Mouse (Mus musculus) T-helper 1 cell (primary cell): ENCODE data around the gene Thoc5.

Experiments
- in situ Hi-C: fragments of 300-600 bp; cut with MboI, MseI; formaldehyde crosslinking; loops from one replicate; pipeline ENCODE4 v1.15.1; 2025; ENCODE audit warnings: high pct_unique_total_duplicates

Thoc5 gene

GRCm38 (mm10) chr11:4894848-4895816, at the start of gene Thoc5:
Thoc5 (plus strand) TSS chr11:4895320.
- in situ Hi-C loops, result no loop called here

GRCm38 (mm10) chr11:4848483-4849248, 46.5 kb upstream of the Thoc5 start:
- in situ Hi-C loops, result no loop called here

- in situ Hi-C loops, result no loop called here
Measured at GRCm38 (mm10) chr11:4849258-4849943, 45.7 kb upstream of the Thoc5 start, which contains the start of gene Nf2. Nf2 (minus strand) TSS chr11:4849536.

- in situ Hi-C loops, result no loop called here
Measured at GRCm38 (mm10) chr11:4850404-4850803, 44.7 kb upstream of the Thoc5 start.

- in situ Hi-C loops, result no loop called here
Measured at GRCm38 (mm10) chr11:4853021-4853420, 42.1 kb upstream of the Thoc5 start.

DNA sequence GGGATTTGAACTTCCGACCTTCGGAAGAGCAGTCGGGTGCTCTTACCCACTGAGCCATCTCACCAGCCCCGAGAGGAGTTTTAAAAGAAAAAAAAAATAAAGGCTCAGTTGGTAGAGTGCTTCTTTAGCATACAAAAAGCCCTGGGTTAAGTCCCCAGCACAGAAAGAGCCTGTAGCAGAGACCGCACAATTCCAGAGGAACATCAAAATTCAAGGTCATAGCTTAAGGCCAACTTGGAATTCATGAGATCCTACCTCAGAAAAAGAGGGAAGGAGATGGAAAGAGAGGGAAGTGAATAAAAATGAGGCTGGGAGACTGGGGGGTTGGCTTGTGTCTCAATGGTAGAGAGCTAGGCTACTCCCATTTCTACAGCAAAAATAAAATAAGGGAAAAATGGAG, 40.9 kb upstream of the Thoc5 start:
- in situ Hi-C loops, result no loop called here

GRCm38 (mm10) chr11:4858416-4858815, 36.7 kb upstream of the Thoc5 start:
- in situ Hi-C loops, result no loop called here

DNA sequence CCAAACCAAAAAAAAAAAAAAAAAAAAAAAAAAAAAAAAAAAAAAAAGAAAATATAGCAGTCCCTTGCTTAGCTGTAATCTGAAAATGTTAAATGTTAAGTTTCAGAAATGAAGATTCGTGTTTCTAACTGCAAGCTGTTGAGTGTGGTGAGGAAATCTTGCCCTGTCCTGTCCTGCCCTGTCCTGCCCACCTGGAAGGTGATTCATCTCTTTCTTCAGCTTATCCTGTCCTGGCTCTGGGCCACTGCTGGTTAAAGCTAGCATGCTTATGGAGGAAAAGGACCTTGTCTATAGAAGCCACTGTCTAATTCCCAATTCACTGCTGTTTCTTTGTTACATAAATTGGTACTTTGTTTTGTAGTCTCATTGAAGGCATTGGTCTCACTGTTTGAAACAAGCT, 34.1 kb upstream of the Thoc5 start:
- in situ Hi-C loops, result no loop called here

DNA sequence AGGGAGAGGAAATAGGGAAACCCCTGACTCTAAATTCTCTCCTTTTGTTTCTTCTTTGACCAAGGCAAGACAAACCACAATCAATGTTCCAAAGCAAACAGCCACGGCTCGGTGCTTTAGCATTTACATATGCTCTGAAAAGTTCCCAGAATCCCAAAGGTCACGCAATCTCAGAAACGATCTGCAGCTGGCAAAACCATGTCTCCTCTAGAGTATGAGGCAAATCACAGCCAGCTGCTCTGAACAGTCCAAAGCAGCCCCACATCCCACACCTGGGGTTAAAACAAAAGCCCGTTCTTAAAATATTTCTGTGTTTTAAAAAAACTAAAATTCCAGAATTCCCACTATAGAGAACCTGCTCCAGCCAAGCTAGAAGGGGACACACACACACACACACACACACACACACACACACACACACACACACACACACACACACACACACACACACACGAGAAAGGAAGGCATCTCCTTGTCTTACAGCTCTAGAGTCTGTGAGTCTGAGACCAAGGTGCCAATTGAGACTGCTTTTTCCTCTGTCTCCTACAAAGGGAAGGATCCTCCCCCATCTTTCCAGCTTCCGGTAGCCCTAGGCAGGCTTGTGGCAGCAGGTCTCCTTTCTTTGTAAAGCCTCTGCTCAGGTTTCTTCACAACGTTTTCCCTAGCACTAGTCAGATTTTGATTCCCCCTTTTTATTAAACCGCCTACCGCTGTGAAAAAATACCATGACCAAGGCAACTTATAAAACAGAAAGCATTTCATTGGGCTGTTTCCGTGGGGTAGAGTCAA, 33.1 kb upstream of the Thoc5 start:
- in situ Hi-C loops, result no loop called here

GRCm38 (mm10) chr11:4862730-4863129, 32.4 kb upstream of the Thoc5 start:
- in situ Hi-C loops, result no loop called here

DNA sequence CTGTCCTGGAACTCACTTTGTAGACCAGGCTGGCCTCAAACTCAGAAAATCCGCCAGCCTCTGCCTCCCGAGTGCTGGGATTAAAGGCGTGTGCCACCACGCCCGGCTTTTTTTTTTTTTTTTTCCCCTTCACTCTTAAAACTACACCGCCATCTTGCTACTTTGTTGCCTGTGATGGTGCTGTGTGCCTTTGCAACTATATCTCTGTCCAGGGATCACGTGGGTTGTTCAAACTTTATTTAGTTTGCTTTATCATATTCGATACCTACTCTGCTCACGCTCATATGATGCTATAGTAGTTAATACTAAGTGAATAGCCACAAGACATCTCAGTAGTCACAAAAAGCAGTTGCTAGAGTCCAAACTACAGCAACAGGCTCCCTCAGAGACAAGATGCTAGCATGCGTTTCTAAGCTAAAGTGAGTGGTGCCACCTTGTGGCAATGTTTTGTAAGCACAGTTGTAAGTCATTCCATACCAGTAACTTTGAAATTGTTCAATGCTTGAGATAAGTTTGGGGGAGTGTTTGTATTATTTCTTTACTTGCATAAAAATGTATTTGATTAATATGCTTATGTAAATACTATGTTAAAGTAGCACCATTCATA, 29.4 kb upstream of the Thoc5 start:
- in situ Hi-C loops, result no loop called here

DNA sequence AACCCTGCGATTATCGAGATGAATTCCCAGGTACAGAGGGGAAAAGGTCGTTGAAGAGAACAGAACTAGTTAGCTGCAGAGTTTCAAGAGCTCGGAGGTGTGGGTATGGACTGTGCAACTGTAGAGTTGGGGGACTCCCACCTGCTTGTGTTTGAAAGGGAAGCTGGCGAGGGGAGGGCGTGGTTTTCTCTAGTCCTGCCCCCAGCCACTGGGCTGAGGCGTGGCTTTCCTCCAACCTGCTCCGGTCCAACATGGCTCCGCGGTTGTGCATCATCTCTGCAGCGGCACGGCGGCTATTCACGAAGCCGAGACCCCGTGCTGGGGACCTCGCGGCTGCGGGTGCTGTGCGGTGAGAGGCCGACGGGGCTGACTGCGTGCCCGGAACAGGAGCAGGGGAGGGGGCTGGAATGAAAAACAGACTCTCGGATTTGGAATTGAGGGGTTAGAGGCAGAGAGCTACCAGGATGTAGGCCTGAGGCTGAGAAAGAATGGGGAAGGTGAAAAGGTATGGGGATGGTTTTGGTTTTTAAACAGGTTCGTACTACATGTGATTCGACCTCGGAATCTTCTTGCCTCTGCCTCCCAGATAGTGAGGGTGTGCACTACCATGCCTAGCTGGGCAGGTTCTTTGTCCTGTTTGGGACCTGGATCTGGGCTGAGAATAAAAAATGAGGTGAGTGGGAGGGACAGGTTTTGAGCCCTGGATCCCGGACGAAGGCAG, 21.2 kb upstream of the Thoc5 start, which contains the start of gene Nipsnap1:
Gene Nipsnap1, plus strand, starts transcription at position 197 of the 721 bp plus-strand sequence.
- in situ Hi-C loops, result no loop called here

- in situ Hi-C loops, result no loop called here
Measured at GRCm38 (mm10) chr11:4874551-4874950, 20.6 kb upstream of the Thoc5 start.

DNA sequence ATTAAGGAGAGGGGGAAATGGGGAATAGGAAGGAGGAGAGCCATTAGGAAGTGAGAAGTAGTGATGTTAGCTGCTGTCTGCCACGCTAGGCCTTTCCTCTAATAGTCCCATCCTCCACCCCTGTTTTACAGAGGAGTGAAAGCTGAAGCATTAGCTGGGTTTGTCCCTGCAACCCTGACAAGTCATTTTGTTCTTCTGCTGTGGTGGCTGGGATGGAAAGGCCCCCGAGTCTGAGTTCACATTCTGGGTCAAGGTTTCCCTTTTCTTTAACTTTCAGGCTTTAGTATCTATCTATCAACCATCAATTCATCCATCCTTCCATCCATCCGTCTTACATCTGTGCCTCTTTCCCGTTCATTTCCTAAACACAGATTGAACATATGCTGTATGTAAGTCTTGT, 14.0 kb upstream of the Thoc5 start:
- in situ Hi-C loops, result no loop called here

DNA sequence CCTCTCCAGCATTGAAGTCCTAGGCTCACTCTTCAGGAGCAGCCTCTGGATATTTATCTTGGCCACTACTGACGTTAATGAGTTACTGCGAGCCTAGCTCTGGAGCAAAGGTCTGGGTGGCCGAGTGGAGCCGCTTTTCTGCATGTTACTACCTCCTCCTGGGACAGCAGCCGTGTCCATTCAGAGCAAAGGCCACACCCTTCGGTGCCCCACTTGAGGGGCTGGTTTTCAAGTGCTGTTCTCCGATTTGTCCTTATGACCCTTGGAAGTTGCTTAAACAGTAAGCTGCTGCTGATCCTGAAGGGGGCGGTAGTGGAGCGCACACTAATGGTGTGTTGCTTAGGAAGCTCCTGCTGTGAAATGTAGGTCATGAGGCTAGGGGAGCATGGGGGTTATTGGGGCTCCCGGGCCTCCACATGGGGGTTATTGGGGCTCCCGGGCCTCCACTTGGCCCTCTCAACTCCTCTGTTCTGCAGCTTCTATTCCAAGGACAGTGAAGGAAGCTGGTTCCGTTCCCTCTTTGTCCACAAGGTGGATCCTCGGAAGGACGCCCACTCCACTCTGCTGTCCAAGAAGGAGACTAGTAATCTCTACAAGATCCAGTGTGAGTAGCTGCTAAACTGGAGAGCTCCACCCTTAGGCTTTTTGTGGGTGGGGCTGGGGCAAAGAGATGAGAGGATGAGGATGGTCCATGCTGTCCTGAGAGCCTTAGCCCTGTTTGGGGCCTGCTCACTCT, 12.1 kb upstream of the Thoc5 start:
- in situ Hi-C loops, result no loop called here

DNA sequence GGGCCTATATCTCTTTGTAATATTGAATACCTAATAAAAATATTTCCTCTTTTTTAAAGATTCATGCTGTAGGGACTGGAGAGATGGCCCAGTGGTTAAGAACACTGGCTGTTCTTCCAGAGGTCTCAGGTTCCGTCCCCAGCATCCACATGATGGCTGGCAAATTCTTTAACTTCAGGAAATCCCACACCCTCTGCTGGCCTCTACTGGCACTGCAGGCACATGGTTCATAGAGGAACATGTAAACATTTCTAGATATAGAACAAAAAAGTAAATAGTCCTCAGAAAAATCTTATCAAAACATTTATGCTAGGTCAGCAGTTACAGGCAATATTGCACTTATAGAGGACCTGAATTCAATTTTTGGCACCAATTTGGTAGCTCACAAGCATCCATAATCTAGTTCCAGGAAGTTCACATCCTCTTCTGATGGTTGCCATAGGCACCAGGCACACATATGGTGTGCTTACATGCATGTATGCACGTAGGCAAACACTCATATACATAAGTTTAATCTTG, 9.7 kb upstream of the Thoc5 start:
- in situ Hi-C loops, result no loop called here

DNA sequence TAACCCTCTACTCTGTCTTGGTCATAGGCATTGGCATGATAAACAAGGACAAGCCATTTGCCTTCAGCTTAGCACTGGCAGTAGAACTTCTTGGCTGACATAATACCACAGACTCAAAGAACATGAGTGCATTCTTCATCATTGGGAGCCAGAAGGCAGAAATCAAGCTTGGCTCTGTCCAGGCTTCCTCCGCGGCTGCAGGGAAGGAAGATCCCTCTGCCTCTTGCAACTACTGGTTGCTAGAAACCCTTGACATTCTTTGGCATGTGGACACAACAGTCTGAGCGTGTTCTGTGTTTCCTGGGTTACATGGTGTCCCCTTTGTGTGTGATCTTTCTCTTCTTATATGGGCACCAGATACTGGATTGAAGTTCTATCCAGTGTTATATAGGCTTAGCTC, 8.1 kb upstream of the Thoc5 start:
- in situ Hi-C loops, result no loop called here

DNA sequence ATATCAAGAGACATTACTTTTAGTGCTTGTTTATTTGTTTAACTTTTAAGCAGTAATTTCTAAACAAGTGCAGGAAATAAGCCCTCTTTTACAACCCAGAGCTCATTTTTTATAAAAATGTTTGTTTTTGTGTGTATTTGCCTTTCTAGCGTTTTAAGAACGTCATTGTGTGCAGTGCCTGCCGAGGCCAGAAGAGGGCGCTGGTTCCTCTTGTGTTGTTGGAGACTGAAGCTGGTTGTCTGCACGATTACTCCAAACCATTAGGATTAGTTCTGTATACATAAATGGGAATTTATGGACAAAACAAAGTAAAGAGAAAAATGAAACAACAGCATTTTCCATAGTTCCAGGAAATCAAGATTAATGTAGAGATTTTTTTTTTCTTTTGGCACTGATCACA, 5.3 kb downstream of the Thoc5 start:
- in situ Hi-C loops, result no loop called here

- in situ Hi-C loops, result no loop called here
Measured at GRCm38 (mm10) chr11:4901956-4902355, 6.8 kb downstream of the Thoc5 start.
